In genomic region chr14:78895496-78895895, GRCm38 (mm10) we compare ENCODE assay signal across 19 mouse cellular contexts. TPM values are rescaled to one million over a fixed set of nuclear protein-coding genes. Genes with fewer than 3 reads are reported as not detected.
DNase-seq lines count a peak whose midpoint lies in the region; ATAC-seq and TF ChIP-seq lines count a peak whose summit lies in the region.
"Had no signal": no experiment of that assay in that cellular context is flagged by ENCODE, and none has a peak within 500 bp of the region (broad histone marks: within the 10 kb centered on the region; RNA-seq: fewer than 3 reads in every experiment).

No protein-coding gene starts in this region.

- TF ChIP-seq EP300 in liver, postnatal 0 days (IDR thresholded peaks at IDR 0.05; ENCODE audit: low read depth): no peak

- peak; percentile 78 for DNase-seq in heart, adult 11 months
- no peak for DNase-seq in heart, postnatal 4 days
- DNase-seq in kidney, adult 9 months: peak; percentile 20
- DNase-seq in liver, postnatal 0 days: no peak
- no peak for DNase-seq in liver
- no peak for DNase-seq in thymus, postnatal 36 days
- DNase-seq: B cell, adult 2 months had no signal

- no peak overlapping the region for H3K4me2 ChIP-seq in kidney, embryonic 16.5 days (replicated peaks; ENCODE audit: low read depth, low read length)
- no peak overlapping the region for H3K4me2 ChIP-seq in liver, postnatal 0 days (ENCODE audit: low read depth, low read length)
- H3K4me2 ChIP-seq: forebrain, embryonic 13.5 days; heart, embryonic 13.5 days; hindbrain, embryonic 12.5 days; hindbrain, embryonic 15.5 days had no signal

- no peak for TF ChIP-seq CTCF in liver, postnatal 0 days (IDR thresholded peaks at IDR 0.05; ENCODE audit: low read depth)

- H3K9ac ChIP-seq in kidney, embryonic 16.5 days (replicated peaks; ENCODE audit: low read length): no peak overlapping the region
- H3K9ac ChIP-seq in liver, postnatal 0 days (replicated peaks): no peak overlapping the region
- H3K9ac ChIP-seq: forebrain, embryonic 13.5 days; heart, embryonic 13.5 days; hindbrain, embryonic 12.5 days; hindbrain, embryonic 15.5 days had no signal

- no peaks in the 10 kb centered on the region for H3K36me3 ChIP-seq in kidney, embryonic 16.5 days (ENCODE audit: insufficient read depth, low read length)
- no peaks in the 10 kb centered on the region for H3K36me3 ChIP-seq in liver, postnatal 0 days (replicated peaks; ENCODE audit: insufficient read depth, low read length)
- H3K36me3 ChIP-seq: forebrain, embryonic 10.5 days; heart, embryonic 10.5 days; heart, embryonic 13.5 days; hindbrain, embryonic 12.5 days; hindbrain, embryonic 15.5 days had no signal

- 96% methylated on average over 1 of the region's 1 CpGs for WGBS in kidney, embryonic 16.5 days
- 79% methylated on average over 1 of the region's 1 CpGs for WGBS in liver, postnatal 0 days (ENCODE audit: insufficient replicate concordance)

- H3K27me3 ChIP-seq in kidney, embryonic 16.5 days (ENCODE audit: insufficient read depth, low read length): no peaks in the 10 kb centered on the region
- no peaks in the 10 kb centered on the region for H3K27me3 ChIP-seq in liver, postnatal 0 days (ENCODE audit: insufficient read depth, low read length)
- H3K27me3 ChIP-seq: CH12.LX; forebrain, embryonic 13.5 days; heart, embryonic 13.5 days; hindbrain, embryonic 12.5 days; hindbrain, embryonic 15.5 days; Patski had no signal

- H3K9me3 ChIP-seq in kidney, embryonic 16.5 days (ENCODE audit: low read length): no peaks in the 10 kb centered on the region
- H3K9me3 ChIP-seq in liver, postnatal 0 days (ENCODE audit: low read length): no peaks in the 10 kb centered on the region
- H3K9me3 ChIP-seq: forebrain, embryonic 10.5 days; forebrain, embryonic 13.5 days; G1E; heart, embryonic 10.5 days; heart, embryonic 13.5 days; hindbrain, embryonic 12.5 days; hindbrain, embryonic 15.5 days had no signal

- H3K4me1 ChIP-seq in kidney, embryonic 16.5 days (ENCODE audit: insufficient read depth, low read length): no peaks in the 10 kb centered on the region
- H3K4me1 ChIP-seq in liver, postnatal 0 days (ENCODE audit: insufficient read depth): no peaks in the 10 kb centered on the region
- H3K4me1 ChIP-seq: forebrain, embryonic 10.5 days; forebrain, embryonic 13.5 days; hindbrain, embryonic 12.5 days; hindbrain, embryonic 15.5 days had no signal

- no peak for ATAC-seq in kidney, embryonic 16.5 days (ENCODE audit: low FRiP score, low TSS enrichment)
- peak; percentile 72 for ATAC-seq in liver, postnatal 0 days
- ATAC-seq: forebrain, embryonic 13.5 days; forebrain, embryonic 16.5 days; Patski had no signal

- no peak overlapping the region for H3K27ac ChIP-seq in kidney, embryonic 16.5 days (ENCODE audit: low read length)
- no peak overlapping the region for H3K27ac ChIP-seq in liver, postnatal 0 days (ENCODE audit: low read depth)
- H3K27ac ChIP-seq: forebrain, embryonic 10.5 days; forebrain, embryonic 13.5 days; heart, adult 2 months; heart, embryonic 10.5 days; heart, embryonic 13.5 days; hindbrain, embryonic 12.5 days; hindbrain, embryonic 15.5 days had no signal

- H3K4me3 ChIP-seq in kidney, embryonic 16.5 days (ENCODE audit: low read length): no peak overlapping the region
- no peak overlapping the region for H3K4me3 ChIP-seq in liver, postnatal 0 days (ENCODE audit: low read depth, low read length)
- H3K4me3 ChIP-seq: forebrain, embryonic 10.5 days; forebrain, embryonic 13.5 days; heart, adult 2 months; heart, embryonic 10.5 days; heart, embryonic 13.5 days; hindbrain, embryonic 12.5 days; hindbrain, embryonic 15.5 days had no signal

RNA-seq across cellular contexts. Expression of gene Vwa8, which starts 46.6 kb away (rescaled TPM):
- 100 to 1,000 TPM; 129 to 144 TPM for total RNA-seq in heart, postnatal 4 days (2021)
- polyA plus RNA-seq in kidney, embryonic 16.5 days (2015; fragmentation: Nextera tagmentation; extraction: Ambion mirVana): 16.0 and 18.6 TPM in 2 replicates
- polyA plus RNA-seq in liver, postnatal 0 days (2015; fragmentation: Nextera tagmentation; extraction: Ambion mirVana): 24.4 and 27.1 TPM in 2 replicates

Comparison
In these comparisons a context has a peak if more than half of its experiments do, and no peak if none do; other contexts are left out.
1. DNase-seq: peak in heart, adult 11 months (single experiment) and kidney, adult 9 months (single experiment); none in heart, postnatal 4 days (single experiment), liver, postnatal 0 days (single experiment), liver (single experiment) and thymus, postnatal 36 days (0 of 2).